Mouse (Mus musculus) lung, embryonic 14.5 days (tissue): ENCODE measurements around the gene Mtx1. TPM values are rescaled to one million over a fixed set of nuclear protein-coding genes. Genes with fewer than 3 reads are reported as not detected.
A peak's percentile ranks its signal among the peaks of the same experiment; 100 is the strongest.

Source experiments
- ATAC-seq: fragments of 200-750 bp; cut with Nextera tagmentation; 2 replicates; pipeline ENCODE4 v1.8.0; 2017; ENCODE audit warnings: mild to moderate bottlenecking, moderate TSS enrichment, moderate library complexity; ENCODE audit not compliant: insufficient read depth
- DNase-seq: peaks from one replicate; pipeline ENCODE4 v3.0.0-alpha.2; 2015
- H3K27ac ChIP-seq: fragments of 300-500 bp; sonication (generic); 2 replicates; pipeline ENCODE4 v1.5.1; 2014; ENCODE audit warnings: low read depth, mild to moderate bottlenecking, moderate library complexity
- H3K27me3 ChIP-seq: fragments of 300-500 bp; sonication (generic); 2 replicates; pipeline ENCODE4 v1.6.1; 2014; ENCODE audit warnings: low read length, control low read depth; ENCODE audit not compliant: insufficient read depth
- H3K36me3 ChIP-seq: fragments of 300-500 bp; sonication (generic); 2 replicates; pipeline ENCODE4 v1.6.1; 2014; ENCODE audit warnings: control low read depth; ENCODE audit not compliant: insufficient read depth
- H3K4me1 ChIP-seq: fragments of 300-500 bp; sonication (generic); 2 replicates; pipeline ENCODE4 v1.6.1; 2014; ENCODE audit warnings: antibody characterized with exemption, control low read depth; ENCODE audit not compliant: insufficient read depth
- H3K4me2 ChIP-seq: fragments of 300-500 bp; sonication (generic); 2 replicates; pipeline ENCODE4 v1.6.1; 2014; ENCODE audit warnings: mild to moderate bottlenecking
- H3K4me3 ChIP-seq: fragments of 300-500 bp; sonication (generic); 2 replicates; pipeline ENCODE4 v1.5.1; 2014; ENCODE audit warnings: low read depth, low read length
- H3K9ac ChIP-seq: fragments of 300-500 bp; sonication (generic); 2 replicates; pipeline ENCODE4 v1.6.1; 2014
- H3K9me3 ChIP-seq: fragments of 300-500 bp; sonication (generic); 2 replicates; pipeline ENCODE4 v1.6.1; 2016; ENCODE audit warnings: low read depth, low read length, control low read depth
- CTCF ChIP-seq: IDR thresholded peaks from 2 replicates; pipeline ENCODE4 v1.5.1; 2016; ENCODE audit warnings: antibody characterized with exemption, low read depth
- WGBS: fragments of 180-500 bp; shearing (Covaris S2); extraction: QIAGEN DNeasy Blood & Tissue Kit; methylation state at CpG from one replicate; pipeline ENCODE4 v1.1.7; 2014; 5-methylcytosine and 5-hydroxymethylcytosine counted together
- polyA plus RNA-seq: library from polyadenylated mRNA; unstranded; fragments of >200 nt; fragmentation: Nextera tagmentation; extraction: Ambion mirVana; gene quantifications from 2 replicates; pipeline ENCODE4 v1.2.1, GENCODE M21; 2014

Gene Mtx1
- polyA plus RNA-seq, 1 experiment from 2014 or later, result 193 TPM

DNA sequence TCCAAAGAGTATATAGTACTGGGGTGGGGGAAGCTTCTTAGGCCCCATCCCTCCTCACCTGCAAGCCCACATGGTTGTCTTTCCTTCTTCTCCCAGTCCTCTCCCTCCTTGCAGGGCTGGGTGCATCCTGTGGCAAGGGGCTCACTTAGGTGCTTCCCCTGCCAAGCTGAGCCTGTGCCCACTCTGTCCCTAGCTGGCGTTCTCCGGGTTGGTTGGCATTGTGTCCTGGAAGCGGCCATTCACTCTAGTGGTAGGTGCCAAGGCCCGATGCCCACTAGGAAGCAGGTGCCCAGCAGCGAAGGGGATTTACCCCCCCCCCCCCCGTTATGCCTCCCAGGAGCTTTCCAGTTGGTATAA, 43.0 kb downstream of the Mtx1 start:
- TF ChIP-seq CTCF, result no peak
- peak overlapping the region; percentile 77 for H3K9ac ChIP-seq
- H3K4me1 ChIP-seq, result 0 out of 2 replicates have a peak, but pooled peaks cover 7% of the 10 kb centered on the region
- no peaks in the 10 kb centered on the region for H3K27me3 ChIP-seq
- 73% methylated on average over 6 of the region's 6 CpGs for WGBS
- ATAC-seq (no peak), DNase-seq (no peak)
- peaks cover 48% of the 10 kb centered on the region for H3K36me3 ChIP-seq
- peak overlapping the region; percentile 64 for H3K4me3 ChIP-seq
- no peak overlapping the region for H3K27ac ChIP-seq
- H3K4me2 ChIP-seq, result peak overlapping the region; percentile 96
- no peaks in the 10 kb centered on the region for H3K9me3 ChIP-seq

DNA sequence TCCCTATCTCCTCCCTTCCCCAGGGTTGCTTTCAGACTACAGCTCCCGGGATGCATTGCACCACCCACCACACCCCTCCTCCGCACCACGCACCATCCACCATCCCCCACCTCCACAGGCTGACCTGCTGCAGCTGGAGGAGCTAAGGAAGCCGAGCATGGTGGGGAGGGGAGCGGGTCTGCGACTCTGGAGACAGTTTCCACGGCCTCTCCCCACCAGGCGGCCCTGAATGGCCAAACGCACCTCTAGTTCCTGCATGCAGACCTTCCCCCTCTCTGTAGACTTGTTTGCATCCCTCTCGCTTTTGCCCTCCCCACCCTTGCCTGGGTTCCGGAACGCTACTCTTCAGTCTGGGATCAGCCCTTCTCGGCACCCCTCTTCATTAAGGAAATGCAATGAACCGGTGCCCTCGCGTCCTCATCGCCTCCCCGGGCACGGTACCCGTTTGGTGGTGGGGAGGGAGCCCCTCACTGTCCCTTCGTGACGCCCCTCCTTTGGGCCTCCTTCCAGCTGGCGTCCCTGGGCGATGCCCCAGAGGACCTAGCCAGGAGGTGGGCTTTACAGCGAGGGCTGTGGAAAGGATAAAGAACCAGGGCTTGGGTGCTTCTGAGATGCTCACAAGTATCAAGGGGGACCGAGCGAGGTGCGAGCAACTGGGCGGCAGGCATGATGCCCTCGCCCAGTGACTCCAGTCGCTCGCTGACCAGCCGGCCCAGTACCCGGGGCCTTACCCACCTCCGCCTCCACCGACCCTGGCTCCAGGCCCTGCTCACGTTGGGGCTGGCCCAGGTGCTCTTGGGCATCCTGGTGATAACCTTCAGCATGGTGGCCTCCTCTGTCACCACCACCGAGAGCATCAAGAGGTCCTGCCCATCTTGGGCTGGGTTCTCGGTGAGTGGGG, 43.6 kb downstream of the Mtx1 start, which contains the start of gene Fam189b:
Fam189b (plus strand) TSS at position 86 of the 901 bp plus-strand sequence.
- Histone ChIP-seq H3K36me3 (peaks cover 44% of the 10 kb centered on the region), H3K27ac (peak within 1 kb of the TSS; percentile 86), H3K4me3 (peak within 1 kb of the TSS; percentile 64), H3K9me3 (no peaks in the 10 kb centered on the region), H3K4me1 (peaks cover 9% of the 10 kb centered on the region; the same call in 1 of the 2 replicates), H3K4me2 (peak within 1 kb of the TSS; percentile 96), H3K27me3 (no peaks in the 10 kb centered on the region), H3K9ac (peak within 1 kb of the TSS; percentile 77)
- ATAC-seq (peak; percentile 97), DNase-seq (peak; percentile 88)
- WGBS, result 6% methylated on average over 39 of the region's 39 CpGs
- TF ChIP-seq CTCF, result peak; percentile 26; the same call in 1 of the 2 replicates

DNA sequence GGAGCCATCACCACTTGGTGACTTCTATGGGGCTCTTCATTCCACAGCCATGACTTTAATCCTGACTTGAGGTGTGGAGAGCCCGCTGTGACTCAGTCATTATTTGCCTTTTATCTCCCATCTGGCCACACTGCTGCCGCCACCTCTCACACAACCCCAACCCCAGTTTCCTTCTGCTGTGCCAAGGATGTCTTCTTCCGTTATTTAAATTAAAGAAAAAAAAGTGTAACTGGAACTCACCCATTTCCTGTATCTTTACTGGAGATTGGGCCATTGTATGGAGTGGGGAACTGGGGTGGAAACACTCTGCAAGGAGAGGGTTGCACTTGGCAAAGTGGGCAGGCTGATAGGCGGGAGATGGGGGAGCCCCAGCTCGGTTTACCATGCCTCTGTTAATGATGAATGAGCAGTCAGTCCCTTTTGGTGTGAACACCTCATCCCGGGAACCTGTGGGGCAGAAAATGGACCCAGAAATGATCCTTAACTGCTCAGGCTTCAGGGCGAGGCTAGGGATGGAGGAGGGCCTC, 44.3 kb downstream of the Mtx1 start:
- Histone ChIP-seq H3K4me2 (peak overlapping the region; percentile 96), H3K27me3 (no peaks in the 10 kb centered on the region), H3K4me3 (peak overlapping the region; percentile 64), H3K27ac (no peak overlapping the region), H3K9me3 (no peaks in the 10 kb centered on the region), H3K36me3 (peaks cover 41% of the 10 kb centered on the region), H3K4me1 (peaks cover 10% of the 10 kb centered on the region; the same call in 1 of the 2 replicates), H3K9ac (no peak overlapping the region)
- TF ChIP-seq CTCF, result no peak
- DNase-seq (no peak), ATAC-seq (peak; percentile 23)
- WGBS, result 41% methylated on average over 7 of the region's 7 CpGs

DNA sequence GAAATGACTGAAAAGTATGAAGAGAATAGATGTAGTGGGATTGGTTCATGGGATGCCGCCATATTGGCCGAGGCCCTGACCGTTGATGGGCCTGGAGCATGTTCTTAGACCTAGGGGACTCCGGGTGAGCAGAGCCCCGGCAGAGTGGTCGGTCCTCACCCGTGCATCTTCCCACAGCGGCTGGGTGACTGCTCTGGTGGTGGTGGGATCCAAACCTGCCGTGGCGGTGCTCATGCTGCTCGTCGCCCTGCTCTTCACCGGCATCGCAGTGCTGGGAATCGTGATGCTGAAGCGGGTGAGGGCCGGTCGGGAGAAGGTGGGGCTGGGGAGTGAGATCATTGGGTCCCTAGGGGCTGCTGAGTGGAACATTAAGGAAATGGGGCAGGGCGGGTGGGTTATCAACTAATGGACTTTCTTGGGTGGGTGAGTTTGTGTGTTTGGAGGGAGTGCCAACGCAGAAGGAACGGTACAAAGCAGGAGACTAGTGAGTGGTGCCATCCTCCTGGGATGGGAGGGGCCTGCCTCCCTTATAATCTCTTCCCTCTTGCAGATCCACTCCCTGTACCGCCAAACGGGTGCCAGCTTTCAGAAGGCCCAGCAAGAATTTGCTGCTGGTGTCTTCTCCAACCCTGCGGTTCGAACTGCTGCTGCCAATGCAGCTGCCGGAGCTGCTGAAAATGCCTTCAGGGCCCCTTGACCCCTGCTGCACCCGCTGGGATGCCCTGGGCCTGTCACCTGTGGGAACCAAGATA, 45.0 kb downstream of the Mtx1 start:
- no peak for ATAC-seq
- peaks cover 10% of the 10 kb centered on the region; the same call in 1 of the 2 replicates for H3K4me1 ChIP-seq
- H3K36me3 ChIP-seq, result peaks cover 36% of the 10 kb centered on the region
- no peak overlapping the region for H3K4me2 ChIP-seq
- no peak overlapping the region for H3K4me3 ChIP-seq
- DNase-seq, result no peak
- H3K9ac ChIP-seq, result no peak overlapping the region
- 89% methylated on average over 27 of the region's 27 CpGs for WGBS
- no peak for TF ChIP-seq CTCF
- H3K27ac ChIP-seq, result no peak overlapping the region
- H3K27me3 ChIP-seq, result no peaks in the 10 kb centered on the region
- no peaks in the 10 kb centered on the region for H3K9me3 ChIP-seq

DNA sequence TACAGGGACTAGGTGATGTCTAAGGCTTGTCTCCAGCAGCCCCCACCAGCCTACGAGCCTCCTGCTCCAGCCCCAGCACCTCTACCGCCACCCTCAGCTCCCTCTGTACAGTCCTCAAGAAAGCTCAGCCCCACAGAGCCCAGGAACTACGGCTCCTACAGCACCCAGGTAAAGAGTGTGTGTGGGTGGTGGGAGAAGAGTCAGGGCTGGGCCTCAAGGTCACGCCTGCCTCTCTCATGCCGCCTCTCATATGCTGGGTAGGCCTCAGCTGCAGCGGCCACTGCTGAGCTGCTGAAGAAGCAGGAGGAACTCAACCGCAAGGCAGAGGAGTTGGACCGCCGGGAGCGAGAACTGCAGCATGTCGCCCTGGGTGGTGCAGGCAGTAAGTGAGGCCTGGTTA, 47.8 kb downstream of the Mtx1 start:
- no peaks in the 10 kb centered on the region for H3K9me3 ChIP-seq
- H3K4me1 ChIP-seq, result peaks cover 8% of the 10 kb centered on the region; the same call in 1 of the 2 replicates
- peaks cover 62% of the 10 kb centered on the region for H3K36me3 ChIP-seq
- H3K4me3 ChIP-seq, result 0 out of 2 replicates have a peak overlapping the region, but pooled peaks have one; percentile 78
- H3K27me3 ChIP-seq, result no peaks in the 10 kb centered on the region
- H3K4me2 ChIP-seq, result peak overlapping the region; percentile 75
- TF ChIP-seq CTCF, result no peak
- ATAC-seq (no peak), DNase-seq (no peak)
- WGBS, result 89% methylated on average over 11 of the region's 11 CpGs
- H3K27ac ChIP-seq, result no peak overlapping the region
- no peak overlapping the region for H3K9ac ChIP-seq

DNA sequence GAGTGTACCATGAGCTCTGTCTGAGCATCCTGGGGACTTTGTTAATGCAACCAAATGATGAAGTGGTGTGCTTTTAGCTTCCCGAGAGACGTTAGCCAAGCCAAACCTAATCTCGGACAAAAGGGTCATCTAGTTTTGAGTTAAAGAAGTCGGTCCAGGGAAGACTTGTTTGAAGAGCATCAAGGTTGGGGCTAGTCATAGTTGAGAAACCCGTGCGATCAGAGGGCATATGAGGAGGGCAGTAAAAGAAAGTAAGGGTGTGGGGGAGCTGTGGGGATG, 48.8 kb downstream of the Mtx1 start:
- Histone ChIP-seq H3K4me3 (peak overlapping the region; percentile 78), H3K36me3 (peaks cover 72% of the 10 kb centered on the region), H3K27me3 (no peaks in the 10 kb centered on the region), H3K4me1 (peaks cover 4% of the 10 kb centered on the region; the same call in 1 of the 2 replicates), H3K9me3 (no peaks in the 10 kb centered on the region), H3K27ac (peak overlapping the region; percentile 74; the same call in 1 of the 2 replicates), H3K4me2 (peak overlapping the region; percentile 75), H3K9ac (peak overlapping the region; percentile 82)
- TF ChIP-seq CTCF, result no peak
- WGBS, result 2% methylated on average over 6 of the region's 6 CpGs
- DNase-seq, result peak; percentile 30
- no peak for ATAC-seq
